Mouse (Mus musculus): ENCODE measurements around the gene Rpl29. TPM values are rescaled to one million over a fixed set of nuclear protein-coding genes. Genes with fewer than 3 reads are reported as not detected.

Rpl29 gene
- total RNA-seq, 2 experiments from 2014 or later: 262 to 288 TPM

- no peak for DNase-seq (ENCODE audit: extremely low spot score in 1 of 2, low spot score in 1 of 2)
These were observed 12.4 kb upstream of the Rpl29 start for GRCm38 (mm10) chr9:106416826-106417225.

DNA sequence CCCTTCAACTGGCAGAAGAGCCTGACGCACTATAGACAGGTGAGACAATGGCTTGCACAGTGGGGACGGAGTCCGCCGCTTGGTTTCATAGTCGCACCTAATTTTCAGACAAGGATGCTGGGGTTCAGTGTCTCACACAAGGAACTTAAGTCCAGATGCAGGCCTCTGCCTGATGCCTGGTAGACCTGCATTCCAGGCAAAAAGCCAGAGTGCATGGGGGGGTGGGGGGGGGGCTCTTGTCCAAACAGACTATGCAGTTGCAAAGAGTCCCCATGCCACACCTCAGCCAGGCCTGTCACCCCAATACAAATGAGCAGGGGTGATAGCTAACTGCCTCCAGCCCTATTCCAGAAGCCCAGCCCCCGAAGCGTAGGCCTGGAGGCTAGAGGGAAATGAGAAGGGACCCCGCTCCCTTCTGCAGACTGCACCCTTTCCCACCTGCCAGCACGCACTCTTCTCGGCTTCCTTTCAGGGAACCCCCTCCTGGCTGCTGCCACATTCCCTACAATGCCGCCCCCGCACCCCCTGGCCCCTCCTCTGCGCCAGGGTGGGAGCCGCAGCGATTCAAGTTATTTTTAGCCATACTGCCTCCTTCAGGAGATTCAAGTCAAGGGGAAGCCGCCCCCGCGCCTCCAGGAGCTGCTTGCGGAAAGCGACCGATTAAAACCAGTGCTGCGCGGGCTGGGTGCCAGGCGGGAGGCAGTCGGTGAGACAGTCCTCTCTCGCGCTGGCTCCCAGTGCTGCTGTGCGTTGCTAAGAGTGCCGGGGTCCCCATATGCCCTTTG lies 11.2 kb upstream of the Rpl29 start:
- DNase-seq (ENCODE audit: extremely low spot score in 1 of 2, low spot score in 1 of 2): peak; percentile 78 to 80

DNA sequence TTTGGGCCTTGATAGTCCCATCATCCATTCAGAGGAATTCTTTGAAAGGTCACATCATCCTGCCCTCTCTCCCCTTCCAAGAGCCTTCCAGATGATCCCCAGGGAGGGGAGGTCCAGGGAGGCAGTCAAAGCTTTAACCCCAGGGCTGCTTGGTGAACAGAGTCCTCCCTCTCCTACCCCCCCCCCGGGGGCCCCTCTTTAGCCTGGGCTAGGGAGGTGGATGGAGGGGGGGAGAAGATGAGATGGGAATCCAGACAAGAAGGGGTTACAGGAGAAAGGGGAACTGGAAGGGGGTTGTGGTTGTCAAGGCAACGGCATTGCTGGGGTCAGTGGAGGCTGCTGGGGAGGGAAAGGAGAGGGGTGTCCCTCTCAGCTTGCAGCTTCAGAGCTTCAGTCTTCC lies 8.6 kb upstream of the Rpl29 start:
- DNase-seq (ENCODE audit: extremely low spot score in 1 of 2, low spot score in 1 of 2): no peak

- DNase-seq (ENCODE audit: extremely low spot score in 1 of 2, low spot score in 1 of 2): no peak
These were observed 8.0 kb upstream of the Rpl29 start for GRCm38 (mm10) chr9:106421033-106421864.

DNA sequence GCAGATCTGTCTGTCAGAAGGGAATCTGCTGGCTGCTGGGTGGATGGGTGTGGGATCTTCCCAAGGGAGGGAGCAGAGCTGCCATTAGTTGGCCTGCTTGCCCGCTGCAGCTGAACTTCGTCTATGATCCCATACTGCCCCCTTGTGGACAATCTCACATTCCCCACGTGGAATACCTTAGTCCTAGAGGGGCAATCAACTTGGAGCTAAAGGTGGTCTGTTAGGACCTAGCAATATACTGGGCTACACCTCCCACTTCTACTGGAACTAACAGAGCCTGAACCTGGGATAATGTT lies 7.4 kb upstream of the Rpl29 start:
- DNase-seq (ENCODE audit: extremely low spot score in 1 of 2, low spot score in 1 of 2): peak; percentile 80 to 86

DNA sequence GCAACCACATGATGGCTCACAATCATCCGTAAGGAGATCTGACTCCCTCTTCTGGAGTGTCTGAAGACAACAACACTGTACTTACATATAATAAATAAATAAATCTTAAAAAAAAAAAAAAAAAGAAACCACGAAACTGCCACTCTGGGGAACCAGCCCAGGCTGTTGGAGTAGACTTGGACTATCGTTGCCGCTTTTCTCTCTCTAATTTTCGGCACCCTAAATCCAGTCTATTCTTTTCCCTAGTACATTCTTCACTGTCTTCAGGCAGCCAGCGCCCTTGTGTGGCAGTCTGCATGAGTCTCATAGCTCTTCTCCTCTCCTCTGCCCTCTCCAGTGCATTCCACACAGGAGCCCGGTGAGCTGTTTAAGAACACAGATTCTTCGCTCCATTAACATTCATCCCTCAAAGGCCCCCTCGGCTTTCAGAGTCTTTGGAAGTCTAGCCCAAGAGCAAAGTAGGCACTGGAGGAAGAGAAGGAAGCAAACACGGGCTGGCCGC lies 484 bp upstream of the Rpl29 start:
- DNase-seq (ENCODE audit: extremely low spot score in 1 of 2, low spot score in 1 of 2): no peak

- DNase-seq (ENCODE audit: extremely low spot score in 1 of 2, low spot score in 1 of 2): no peak
These were observed 686 bp downstream of the Rpl29 start for GRCm38 (mm10) chr9:106430015-106430264.

- no peak for DNase-seq (ENCODE audit: extremely low spot score in 1 of 2, low spot score in 1 of 2)
These were observed 4.1 kb downstream of the Rpl29 start for GRCm38 (mm10) chr9:106433389-106433788.

- no peak for DNase-seq (ENCODE audit: extremely low spot score in 1 of 2, low spot score in 1 of 2)
These were observed 7.3 kb downstream of the Rpl29 start for GRCm38 (mm10) chr9:106436566-106436965.

GRCm38 (mm10) chr9:106442680-106443079 lies 13.4 kb downstream of the Rpl29 start:
- DNase-seq (ENCODE audit: extremely low spot score in 1 of 2, low spot score in 1 of 2): no peak

- no peak for DNase-seq (ENCODE audit: extremely low spot score in 1 of 2, low spot score in 1 of 2)
These were observed 15.6 kb downstream of the Rpl29 start for GRCm38 (mm10) chr9:106444836-106445235.

DNA sequence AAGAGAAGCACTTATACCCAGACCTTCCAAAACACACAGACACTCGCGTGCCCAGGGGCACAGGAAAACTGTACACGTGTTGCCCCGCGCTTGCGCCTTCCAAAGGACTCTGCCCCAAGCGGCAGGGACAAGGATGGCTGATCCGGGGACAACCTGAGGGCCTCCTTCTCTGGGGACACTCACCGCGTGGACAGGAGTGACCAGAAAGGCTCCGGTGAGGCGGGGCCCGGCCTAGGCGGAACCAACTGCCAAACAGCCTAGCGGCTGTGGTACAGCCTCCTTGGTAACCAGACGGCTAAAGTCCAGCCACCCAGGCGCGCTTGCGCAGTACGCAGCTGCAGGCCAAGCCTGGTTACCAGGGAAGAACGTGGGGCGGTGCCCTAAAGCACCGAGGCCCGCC lies 18.1 kb downstream of the Rpl29 start, which contains the start of the genes Abhd14b and Abhd14a:
Abhd14b (plus strand) TSS at position 112 of the 400 bp plus-strand sequence.
Abhd14a (minus strand) TSS at position 331 of the 400 bp plus-strand sequence.
- DNase-seq (ENCODE audit: extremely low spot score in 1 of 2, low spot score in 1 of 2): peak; percentile 83 to 87

- no peak for DNase-seq (ENCODE audit: extremely low spot score in 1 of 2, low spot score in 1 of 2)
These were observed 18.7 kb downstream of the Rpl29 start for GRCm38 (mm10) chr9:106447951-106448350.

- peak; percentile 46 to 59 for DNase-seq (ENCODE audit: extremely low spot score in 1 of 2, low spot score in 1 of 2)
These were observed 19.3 kb downstream of the Rpl29 start for GRCm38 (mm10) chr9:106448498-106449031.

GRCm38 (mm10) chr9:106449947-106450346 lies 20.7 kb downstream of the Rpl29 start:
- no peak for DNase-seq (ENCODE audit: extremely low spot score in 1 of 2, low spot score in 1 of 2)

- DNase-seq (ENCODE audit: extremely low spot score in 1 of 2, low spot score in 1 of 2): no peak
These were observed 21.4 kb downstream of the Rpl29 start for GRCm38 (mm10) chr9:106450661-106451060.

- no peak for DNase-seq (ENCODE audit: extremely low spot score in 1 of 2, low spot score in 1 of 2)
These were observed 22.0 kb downstream of the Rpl29 start for GRCm38 (mm10) chr9:106451298-106451697.

- DNase-seq (ENCODE audit: extremely low spot score in 1 of 2, low spot score in 1 of 2): no peak
These were observed 22.6 kb downstream of the Rpl29 start for GRCm38 (mm10) chr9:106451899-106452298.

GRCm38 (mm10) chr9:106452351-106452750 lies 23.1 kb downstream of the Rpl29 start:
- no peak for DNase-seq (ENCODE audit: extremely low spot score in 1 of 2, low spot score in 1 of 2)

DNA sequence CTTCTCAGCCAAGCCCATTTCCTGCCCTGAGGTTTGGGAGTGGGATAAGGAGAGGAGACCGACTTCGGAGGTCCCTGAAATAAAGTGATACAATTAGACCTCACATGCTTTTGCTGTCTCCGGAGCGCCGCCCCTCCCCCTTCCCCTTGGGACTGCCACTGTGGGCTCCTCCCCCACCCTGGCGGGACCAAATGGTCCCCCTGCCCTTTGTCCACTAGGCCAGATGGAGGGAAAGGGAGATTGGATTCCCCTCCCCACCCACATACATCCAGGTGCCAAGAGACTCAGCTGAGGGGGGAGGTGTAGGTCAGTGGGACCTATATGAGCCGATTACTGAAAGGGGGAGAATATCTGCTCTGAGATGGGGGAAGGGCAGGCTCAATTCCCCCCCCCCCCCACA lies 23.6 kb downstream of the Rpl29 start:
- DNase-seq (ENCODE audit: extremely low spot score in 1 of 2, low spot score in 1 of 2): no peak

- peak in 1 of 2 experiments; percentile 59 for DNase-seq (ENCODE audit: extremely low spot score in 1 of 2, low spot score in 1 of 2)
These were observed 24.2 kb downstream of the Rpl29 start, which contains the start of gene Pcbp4 for GRCm38 (mm10) chr9:106453271-106454070. TSS of gene Pcbp4 (plus strand) at chr9:106453291.
